Mouse (Mus musculus) stomach, embryonic 14.5 days (tissue): ENCODE data around the gene Cacnb3. TPM values are rescaled to one million over a fixed set of nuclear protein-coding genes. Genes with fewer than 3 reads are reported as not detected.

Source experiments
- ATAC-seq: fragments of 200-750 bp; cut with Nextera tagmentation; 2 replicates; pipeline ENCODE4 v1.8.0; 2017; ENCODE audit warnings: low read depth, moderate TSS enrichment; ENCODE audit not compliant: insufficient number of reproducible peaks, insufficient read depth, low FRiP score
- H3K27ac ChIP-seq: fragments of 300-500 bp; sonication (generic); 2 replicates; pipeline ENCODE4 v1.5.1; 2014; ENCODE audit warnings: mild to moderate bottlenecking, low read length, moderate library complexity, mixed read lengths
- H3K27me3 ChIP-seq: fragments of 300-500 bp; sonication (generic); 2 replicates; pipeline ENCODE4 v1.6.1; 2014; ENCODE audit warnings: low read length, control low read depth, mixed read lengths; ENCODE audit not compliant: control insufficient read depth, insufficient read depth
- H3K36me3 ChIP-seq: fragments of 300-500 bp; sonication (generic); 2 replicates; pipeline ENCODE4 v1.6.1; 2014; ENCODE audit warnings: mild to moderate bottlenecking, control low read depth, low read length, moderate library complexity, mixed read lengths; ENCODE audit not compliant: control insufficient read depth, insufficient read depth
- H3K4me1 ChIP-seq: fragments of 300-500 bp; sonication (generic); 2 replicates; pipeline ENCODE4 v1.6.1; 2014; ENCODE audit warnings: low read length, control low read depth, mixed read lengths; ENCODE audit not compliant: control insufficient read depth, insufficient read depth
- H3K4me2 ChIP-seq: fragments of 300-500 bp; sonication (generic); replicated peaks from 2 replicates; pipeline ENCODE4 v1.6.1; 2014; ENCODE audit warnings: low read depth, low read length, control low read depth
- H3K4me3 ChIP-seq: fragments of 300-500 bp; sonication (generic); 2 replicates; pipeline ENCODE4 v1.5.1; 2014; ENCODE audit warnings: low read depth, low read length, control low read depth
- H3K9ac ChIP-seq: fragments of 300-500 bp; sonication (generic); replicated peaks from 2 replicates; pipeline ENCODE4 v1.6.1; 2014; ENCODE audit warnings: low read depth, mild to moderate bottlenecking, control low read depth, low read length, moderate library complexity, mixed read lengths
- H3K9me3 ChIP-seq: fragments of 300-500 bp; sonication (generic); 2 replicates; pipeline ENCODE4 v1.6.1; 2016; ENCODE audit warnings: low read depth, low read length, control low read depth; ENCODE audit not compliant: control insufficient read depth
- WGBS: fragments of 180-500 bp; shearing (Covaris S2); extraction: QIAGEN DNeasy Blood & Tissue Kit; methylation state at CpG from one replicate; pipeline ENCODE4 v1.1.7; 2014; 5-methylcytosine and 5-hydroxymethylcytosine counted together
- polyA plus RNA-seq: library from polyadenylated mRNA; unstranded; fragments of >200 nt; fragmentation: Nextera tagmentation; extraction: Ambion mirVana; gene quantifications from 2 replicates; pipeline ENCODE4 v1.2.1, GENCODE M21; 2014

The Cacnb3 gene
- polyA plus RNA-seq, 1 experiment from 2014 or later = 34.4 TPM

GRCm38 (mm10) chr15:98676940-98677728 is 46.5 kb downstream of the Cacnb3 start, which contains the start of gene Rnd1:
Gene Rnd1, minus strand, starts transcription at chr15:98677461.
- peak; percentile 96 for ATAC-seq
- Histone ChIP-seq H3K27ac (no peak within 1 kb of the TSS), H3K4me1 (peaks cover 9% of the 10 kb centered on the region; the same call in 1 of the 2 replicates), H3K4me2 (peak within 1 kb of the TSS; percentile 80), H3K9ac (no peak within 1 kb of the TSS), H3K4me3 (peak within 1 kb of the TSS; percentile 28), H3K27me3 (0 out of 2 replicates have a peak, but pooled peaks cover 13% of the 10 kb centered on the region), H3K9me3 (no peaks in the 10 kb centered on the region), H3K36me3 (no peaks in the 10 kb centered on the region)
- WGBS = 1% methylated on average over 37 of the region's 37 CpGs

- Histone ChIP-seq H3K4me2 (no peak overlapping the region), H3K9ac (no peak overlapping the region)
These were observed 47.3 kb downstream of the Cacnb3 start for GRCm38 (mm10) chr15:98677977-98678376.

GRCm38 (mm10) chr15:98680660-98681059 is 50.0 kb downstream of the Cacnb3 start:
- Histone ChIP-seq H3K4me3 (no peak overlapping the region), H3K9me3 (no peaks in the 10 kb centered on the region), H3K27ac (no peak overlapping the region), H3K4me2 (no peak overlapping the region), H3K4me1 (peaks cover 9% of the 10 kb centered on the region; the same call in 1 of the 2 replicates), H3K9ac (no peak overlapping the region), H3K36me3 (no peaks in the 10 kb centered on the region), H3K27me3 (0 out of 2 replicates have a peak, but pooled peaks cover 7% of the 10 kb centered on the region)
- no peak for ATAC-seq
- WGBS = 83% methylated on average over 8 of the region's 8 CpGs

More at GRCm38 (mm10) chr15:98677977-98678376, 47.3 kb downstream of the Cacnb3 start:
- H3K27ac ChIP-seq = no peak overlapping the region
- ATAC-seq = no peak
- WGBS = 59% methylated on average over 7 of the region's 7 CpGs
- H3K4me1 ChIP-seq = peaks cover 9% of the 10 kb centered on the region; the same call in 1 of the 2 replicates
- H3K9me3 ChIP-seq = no peaks in the 10 kb centered on the region
- H3K36me3 ChIP-seq = no peaks in the 10 kb centered on the region
- H3K27me3 ChIP-seq = 0 out of 2 replicates have a peak, but pooled peaks cover 13% of the 10 kb centered on the region
- no peak overlapping the region for H3K4me3 ChIP-seq

GRCm38 (mm10) chr15:98681633-98682032 is 51.0 kb downstream of the Cacnb3 start:
- no peak for ATAC-seq
- H3K27ac ChIP-seq = no peak overlapping the region
- WGBS = 72% methylated on average over 7 of the region's 7 CpGs

GRCm38 (mm10) chr15:98683177-98683576 is 52.5 kb downstream of the Cacnb3 start:
- Histone ChIP-seq H3K9me3 (no peaks in the 10 kb centered on the region), H3K27me3 (no peaks in the 10 kb centered on the region), H3K36me3 (no peaks in the 10 kb centered on the region), H3K9ac (no peak overlapping the region), H3K4me3 (no peak overlapping the region), H3K4me2 (no peak overlapping the region), H3K4me1 (no peaks in the 10 kb centered on the region), H3K27ac (no peak overlapping the region)
- no peak for ATAC-seq
- 56% methylated on average over 10 of the region's 10 CpGs for WGBS

More at GRCm38 (mm10) chr15:98681633-98682032, 51.0 kb downstream of the Cacnb3 start:
- 0 out of 2 replicates have a peak, but pooled peaks cover 3% of the 10 kb centered on the region for H3K27me3 ChIP-seq
- H3K36me3 ChIP-seq = no peaks in the 10 kb centered on the region
- no peak overlapping the region for H3K4me3 ChIP-seq
- H3K9ac ChIP-seq = no peak overlapping the region
- no peaks in the 10 kb centered on the region for H3K9me3 ChIP-seq
- peaks cover 5% of the 10 kb centered on the region; the same call in 1 of the 2 replicates for H3K4me1 ChIP-seq
- H3K4me2 ChIP-seq = no peak overlapping the region

- H3K9ac ChIP-seq = no peak overlapping the region
- no peak for ATAC-seq
- no peak overlapping the region for H3K4me2 ChIP-seq
- 83% methylated on average over 1 of the region's 1 CpGs for WGBS
- no peaks in the 10 kb centered on the region for H3K27me3 ChIP-seq
- H3K9me3 ChIP-seq = no peaks in the 10 kb centered on the region
- no peak overlapping the region for H3K4me3 ChIP-seq
- H3K4me1 ChIP-seq = no peaks in the 10 kb centered on the region
- H3K36me3 ChIP-seq = no peaks in the 10 kb centered on the region
- H3K27ac ChIP-seq = no peak overlapping the region
These were observed 53.1 kb downstream of the Cacnb3 start for GRCm38 (mm10) chr15:98683746-98684145.

- H3K4me3 ChIP-seq = no peak overlapping the region
- no peaks in the 10 kb centered on the region for H3K36me3 ChIP-seq
- H3K27me3 ChIP-seq = no peaks in the 10 kb centered on the region
- no peaks in the 10 kb centered on the region for H3K4me1 ChIP-seq
- H3K27ac ChIP-seq = no peak overlapping the region
- ATAC-seq = no peak
- WGBS = 65% methylated on average over 3 of the region's 3 CpGs
- H3K9ac ChIP-seq = no peak overlapping the region
- H3K9me3 ChIP-seq = no peaks in the 10 kb centered on the region
- H3K4me2 ChIP-seq = no peak overlapping the region
These were observed 55.3 kb downstream of the Cacnb3 start for GRCm38 (mm10) chr15:98685926-98686325.

- no peak for ATAC-seq
- Histone ChIP-seq H3K27ac (no peak overlapping the region), H3K4me2 (no peak overlapping the region), H3K9me3 (no peaks in the 10 kb centered on the region), H3K4me3 (no peak overlapping the region), H3K4me1 (0 out of 2 replicates have a peak, but pooled peaks cover 4% of the 10 kb centered on the region), H3K36me3 (no peaks in the 10 kb centered on the region), H3K27me3 (no peaks in the 10 kb centered on the region), H3K9ac (no peak overlapping the region)
- WGBS = 77% methylated on average over 2 of the region's 2 CpGs
These were observed 59.0 kb downstream of the Cacnb3 start for GRCm38 (mm10) chr15:98689682-98690081.
